Mouse (Mus musculus): ENCODE results near the gene Olfr1053. TPM values are rescaled to one million over a fixed set of nuclear protein-coding genes. Genes with fewer than 3 reads are reported as not detected.

Olfr1053 gene
- not detected for polyA plus RNA-seq (2014; fragmentation: Illumina TruSeq; extraction: RNeasy Lipid Tissue Mini Kit (QIAGEN cat#74804))

GRCm38 (mm10) chr2:86315184-86315583 is at the start of gene Olfr1053:
Olfr1053 (minus strand) TSS chr2:86315284.

DNA sequence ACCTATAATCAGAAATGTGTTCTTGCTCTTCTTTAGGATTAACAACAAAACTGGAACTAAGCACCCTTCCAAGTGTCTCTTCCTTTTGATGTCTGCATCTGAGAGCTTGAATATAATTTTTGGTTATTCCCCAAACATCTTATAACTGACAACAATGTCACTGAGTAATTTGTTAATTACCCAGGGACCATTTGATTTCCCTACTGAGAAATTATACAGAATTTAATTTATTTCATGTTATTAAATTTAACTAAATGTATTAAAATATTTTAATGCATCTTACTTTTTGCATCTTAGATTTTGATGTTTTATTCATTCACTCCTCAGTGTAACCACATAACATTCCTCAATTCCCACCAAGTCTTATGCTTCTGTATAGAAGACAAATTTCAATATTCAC is 47.3 kb upstream of the Olfr1053 start, which contains the start of gene Olfr1056:
Gene Olfr1056 (minus strand): TSS at position 101 of the 400 bp plus-strand sequence.

DNA sequence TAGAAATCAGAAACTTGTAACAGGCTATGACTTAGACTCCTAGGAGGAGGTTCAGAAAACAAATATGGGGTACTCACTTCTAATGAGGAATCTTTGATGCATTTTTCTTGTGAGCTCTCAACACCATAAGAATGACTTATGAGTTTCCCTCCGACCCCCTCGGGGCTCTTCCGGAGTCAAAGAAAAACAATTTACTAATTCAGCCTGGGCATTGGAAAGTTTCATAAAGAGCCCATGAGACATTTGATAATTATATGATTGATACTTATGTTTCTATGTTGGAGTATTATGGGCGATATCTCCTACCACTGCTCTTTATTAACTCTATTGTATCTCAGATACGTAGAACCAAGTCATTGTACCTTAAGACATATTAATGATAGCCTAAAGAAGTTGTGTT is 35.1 kb upstream of the Olfr1053 start, which contains the start of gene Olfr1055:
Gene Olfr1055 (minus strand): TSS at position 101 of the 400 bp plus-strand sequence.

GRCm38 (mm10) chr2:86335333-86335732 is 20.2 kb upstream of the Olfr1053 start, which contains the start of gene Olfr1054:
Olfr1054 (minus strand) TSS chr2:86335433.

DNA sequence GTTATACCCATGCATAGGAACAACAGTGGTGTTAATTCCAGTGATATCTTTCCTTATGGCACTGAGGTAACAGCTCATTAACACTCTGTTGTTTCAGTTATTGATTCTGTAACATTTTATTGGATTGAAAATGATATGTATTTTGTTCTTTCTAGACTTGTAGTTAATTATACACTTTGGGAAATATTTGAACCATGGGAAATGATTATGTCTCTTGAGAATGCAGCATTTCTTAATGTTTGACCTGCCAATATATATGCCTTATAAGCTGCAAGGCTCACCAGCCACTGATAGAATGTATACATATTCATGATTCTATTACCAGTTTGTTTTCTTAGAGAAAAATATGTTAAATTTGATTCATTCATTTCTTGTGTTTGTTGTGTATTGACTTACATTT is 22.9 kb downstream of the Olfr1053 start, which contains the start of gene Olfr1052:
Gene Olfr1052 (plus strand): TSS at position 301 of the 400 bp plus-strand sequence.

GRCm38 (mm10) chr2:86278988-86279387 is 36.1 kb downstream of the Olfr1053 start, which contains the start of gene Olfr1051:
Olfr1051 (minus strand) TSS chr2:86279088.

Other genes with a start within 250 kb of the Olfr1053 start
- gene Olfr1036, start 241.3 kb downstream of the Olfr1053 start, polyA plus RNA-seq (2014; fragmentation: Illumina TruSeq; extraction: RNeasy Lipid Tissue Mini Kit (QIAGEN cat#74804)), result not detected
- not detected for gene Olfr1037, start 227.9 kb downstream of the Olfr1053 start, polyA plus RNA-seq (2014; fragmentation: Illumina TruSeq; extraction: RNeasy Lipid Tissue Mini Kit (QIAGEN cat#74804))
- not detected for gene Olfr1039, start 179.4 kb downstream of the Olfr1053 start, polyA plus RNA-seq (2014; fragmentation: Illumina TruSeq; extraction: RNeasy Lipid Tissue Mini Kit (QIAGEN cat#74804))
- not detected for gene Olfr1040, start 168.6 kb downstream of the Olfr1053 start, polyA plus RNA-seq (2014; fragmentation: Illumina TruSeq; extraction: RNeasy Lipid Tissue Mini Kit (QIAGEN cat#74804))
- not detected for gene Olfr1042, start 153.4 kb downstream of the Olfr1053 start, polyA plus RNA-seq (2014; fragmentation: Illumina TruSeq; extraction: RNeasy Lipid Tissue Mini Kit (QIAGEN cat#74804))
- not detected for gene Olfr1043, start 147.8 kb downstream of the Olfr1053 start, polyA plus RNA-seq (2014; fragmentation: Illumina TruSeq; extraction: RNeasy Lipid Tissue Mini Kit (QIAGEN cat#74804))
- gene Olfr1044, start 137.5 kb downstream of the Olfr1053 start, polyA plus RNA-seq (2014; fragmentation: Illumina TruSeq; extraction: RNeasy Lipid Tissue Mini Kit (QIAGEN cat#74804)), result not detected
- gene Olfr52, start 129.6 kb downstream of the Olfr1053 start, polyA plus RNA-seq (2014; fragmentation: Illumina TruSeq; extraction: RNeasy Lipid Tissue Mini Kit (QIAGEN cat#74804)), result not detected
- not detected for gene Olfr1045, start 112.3 kb downstream of the Olfr1053 start, polyA plus RNA-seq (2014; fragmentation: Illumina TruSeq; extraction: RNeasy Lipid Tissue Mini Kit (QIAGEN cat#74804))
- gene Olfr1046, start 96.0 kb downstream of the Olfr1053 start, polyA plus RNA-seq (2014; fragmentation: Illumina TruSeq; extraction: RNeasy Lipid Tissue Mini Kit (QIAGEN cat#74804)), result not detected
- not detected for gene Olfr1047, start 83.9 kb downstream of the Olfr1053 start, polyA plus RNA-seq (2014; fragmentation: Illumina TruSeq; extraction: RNeasy Lipid Tissue Mini Kit (QIAGEN cat#74804))
- not detected for gene Olfr1048, start 75.0 kb downstream of the Olfr1053 start, polyA plus RNA-seq (2014; fragmentation: Illumina TruSeq; extraction: RNeasy Lipid Tissue Mini Kit (QIAGEN cat#74804))
- gene Olfr1049, start 57.0 kb downstream of the Olfr1053 start, polyA plus RNA-seq (2014; fragmentation: Illumina TruSeq; extraction: RNeasy Lipid Tissue Mini Kit (QIAGEN cat#74804)), result not detected
- not detected for gene Olfr1051, start 36.2 kb downstream of the Olfr1053 start, polyA plus RNA-seq (2014; fragmentation: Illumina TruSeq; extraction: RNeasy Lipid Tissue Mini Kit (QIAGEN cat#74804))
- not detected for gene Olfr1052, start 22.8 kb downstream of the Olfr1053 start, polyA plus RNA-seq (2014; fragmentation: Illumina TruSeq; extraction: RNeasy Lipid Tissue Mini Kit (QIAGEN cat#74804))
- not detected for gene Olfr1054, start 20.1 kb upstream of the Olfr1053 start, polyA plus RNA-seq (2014; fragmentation: Illumina TruSeq; extraction: RNeasy Lipid Tissue Mini Kit (QIAGEN cat#74804))
- gene Olfr1055, start 35.0 kb upstream of the Olfr1053 start, polyA plus RNA-seq (2014; fragmentation: Illumina TruSeq; extraction: RNeasy Lipid Tissue Mini Kit (QIAGEN cat#74804)), result not detected
- gene Olfr1056, start 47.2 kb upstream of the Olfr1053 start, polyA plus RNA-seq (2014; fragmentation: Illumina TruSeq; extraction: RNeasy Lipid Tissue Mini Kit (QIAGEN cat#74804)), result not detected
- not detected for gene Olfr1057, start 63.1 kb upstream of the Olfr1053 start, polyA plus RNA-seq (2014; fragmentation: Illumina TruSeq; extraction: RNeasy Lipid Tissue Mini Kit (QIAGEN cat#74804))
- not detected for gene Olfr1058, start 73.3 kb upstream of the Olfr1053 start, polyA plus RNA-seq (2014; fragmentation: Illumina TruSeq; extraction: RNeasy Lipid Tissue Mini Kit (QIAGEN cat#74804))
- not detected for gene Olfr1061, start 98.8 kb upstream of the Olfr1053 start, polyA plus RNA-seq (2014; fragmentation: Illumina TruSeq; extraction: RNeasy Lipid Tissue Mini Kit (QIAGEN cat#74804))
- not detected for gene Olfr1062, start 111.5 kb upstream of the Olfr1053 start, polyA plus RNA-seq (2014; fragmentation: Illumina TruSeq; extraction: RNeasy Lipid Tissue Mini Kit (QIAGEN cat#74804))
- gene Olfr1065, start 135.3 kb upstream of the Olfr1053 start, polyA plus RNA-seq (2014; fragmentation: Illumina TruSeq; extraction: RNeasy Lipid Tissue Mini Kit (QIAGEN cat#74804)), result not detected
- not detected for gene Olfr1066, start 141.0 kb upstream of the Olfr1053 start, polyA plus RNA-seq (2014; fragmentation: Illumina TruSeq; extraction: RNeasy Lipid Tissue Mini Kit (QIAGEN cat#74804))
- gene Olfr228, start 172.1 kb upstream of the Olfr1053 start, polyA plus RNA-seq (2014; fragmentation: Illumina TruSeq; extraction: RNeasy Lipid Tissue Mini Kit (QIAGEN cat#74804)), result not detected
- gene Olfr1076, start 193.2 kb upstream of the Olfr1053 start, polyA plus RNA-seq (2014; fragmentation: Illumina TruSeq; extraction: RNeasy Lipid Tissue Mini Kit (QIAGEN cat#74804)), result not detected
- gene Olfr1079, start 227.2 kb upstream of the Olfr1053 start, polyA plus RNA-seq (2014; fragmentation: Illumina TruSeq; extraction: RNeasy Lipid Tissue Mini Kit (QIAGEN cat#74804)), result not detected
- gene Olfr1080, start 243.0 kb upstream of the Olfr1053 start, polyA plus RNA-seq (2014; fragmentation: Illumina TruSeq; extraction: RNeasy Lipid Tissue Mini Kit (QIAGEN cat#74804)), result not detected